Mouse (Mus musculus) cerebellum, postnatal 36 days (tissue): ENCODE measurements at regions not wholly inside any gene's neighbourhood (a gene's known extent, or its start where the extent isn't known, plus 50 kb on each side); places are given as distances from the start of the nearest gene placed in this dataset.

Experiments used
- DNase-seq, 2 experiments: peaks; one replicate each; pipeline ENCODE4 v3.0.0; 2021 to 2022; ENCODE audit warnings: mixed read lengths in 2 of 2

DNA sequence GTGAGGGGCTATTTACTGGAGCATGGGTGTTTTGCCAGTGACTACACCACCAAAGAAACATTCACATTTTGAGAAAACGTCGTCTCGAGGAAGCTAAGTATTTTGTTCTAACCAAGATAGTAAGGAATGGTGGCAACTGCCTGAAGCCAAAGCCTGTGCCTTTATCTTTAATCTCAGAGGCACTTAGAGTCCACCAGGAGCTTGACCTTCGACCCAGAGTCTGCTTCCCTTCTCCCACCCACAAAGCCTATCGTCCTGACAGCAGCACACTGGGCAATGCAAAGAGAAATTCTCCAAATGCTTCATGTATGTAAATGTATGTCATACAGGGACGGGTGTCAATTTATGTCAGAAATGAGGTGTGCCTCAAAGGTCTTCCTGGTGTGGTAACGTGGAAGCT, 437.2 kb upstream of the Mgmt start:
- no peak for DNase-seq

DNA sequence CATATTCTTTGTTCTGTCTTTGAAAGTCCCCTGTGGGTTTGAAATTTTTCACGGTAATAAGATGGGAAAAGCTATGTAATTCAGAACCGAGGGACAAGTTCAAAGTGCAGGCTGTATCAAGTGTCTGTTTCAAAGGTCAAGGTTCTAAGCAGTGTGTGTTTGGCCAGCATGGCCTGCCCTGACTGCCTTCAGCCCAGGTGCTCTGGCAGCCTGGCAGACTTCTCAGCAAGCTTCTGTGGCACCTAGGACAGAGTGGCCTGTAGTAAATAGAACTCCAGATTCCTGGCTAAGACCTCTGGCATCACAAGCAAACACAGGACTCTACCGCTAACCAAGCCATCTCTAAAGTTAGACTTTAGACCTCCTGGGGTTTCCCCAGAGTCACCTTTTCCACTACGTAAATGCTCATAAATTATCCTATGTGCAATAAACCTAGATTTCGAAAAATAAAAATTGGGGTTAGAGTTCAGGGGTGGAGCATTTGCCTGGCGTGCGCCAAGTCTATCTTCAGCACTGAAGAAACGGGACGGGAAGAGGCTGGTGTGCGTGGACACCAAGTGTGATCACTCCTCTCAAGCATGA, 436.5 kb upstream of the Mgmt start:
- DNase-seq: no peak

DNA sequence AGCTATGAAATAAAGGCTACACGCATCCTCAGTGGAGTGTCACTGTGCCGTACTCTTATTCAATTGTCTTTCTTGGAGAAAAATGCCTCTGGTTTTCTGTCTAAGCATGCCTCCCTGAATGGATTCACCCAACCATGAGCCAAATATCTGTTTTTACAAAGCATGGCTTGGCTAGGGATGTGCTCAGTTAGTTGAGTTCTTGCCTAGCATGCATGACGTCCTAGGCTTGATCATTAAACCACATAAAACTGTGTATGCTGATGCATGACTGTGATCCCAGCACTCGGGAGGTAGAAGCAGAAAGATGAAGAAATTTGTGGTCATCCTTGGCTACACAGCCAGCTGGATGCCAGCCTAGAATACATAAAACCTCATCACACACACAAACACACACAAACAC, 417.3 kb upstream of the Mgmt start:
- no peak for DNase-seq

DNA sequence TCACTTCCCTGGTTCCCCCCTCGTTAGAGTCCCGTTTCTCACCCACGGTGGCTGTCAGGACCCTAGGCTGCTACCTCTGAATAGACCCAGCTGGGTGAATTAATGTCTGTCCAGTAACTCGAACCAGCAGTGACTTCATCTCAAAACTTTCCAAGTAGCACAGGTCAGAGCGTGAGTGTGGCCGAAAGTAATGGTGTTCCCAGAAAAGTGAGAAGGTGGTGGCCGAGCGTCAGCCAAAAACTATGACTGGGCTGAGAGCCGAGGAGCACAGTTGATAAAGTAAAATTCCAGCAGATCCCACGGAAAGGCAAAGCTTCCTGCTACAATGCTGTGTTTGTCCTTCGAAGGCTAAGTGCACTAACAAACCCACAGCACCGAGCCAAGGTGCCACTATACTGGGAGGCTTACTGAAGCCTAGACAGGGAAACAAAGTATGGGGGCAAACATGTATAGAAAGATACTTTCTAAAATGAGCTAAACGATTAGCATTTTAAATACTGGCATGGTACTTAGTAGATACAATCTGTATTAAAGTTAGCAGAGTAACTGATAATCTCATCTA, 413.7 kb upstream of the Mgmt start:
- no peak for DNase-seq

DNA sequence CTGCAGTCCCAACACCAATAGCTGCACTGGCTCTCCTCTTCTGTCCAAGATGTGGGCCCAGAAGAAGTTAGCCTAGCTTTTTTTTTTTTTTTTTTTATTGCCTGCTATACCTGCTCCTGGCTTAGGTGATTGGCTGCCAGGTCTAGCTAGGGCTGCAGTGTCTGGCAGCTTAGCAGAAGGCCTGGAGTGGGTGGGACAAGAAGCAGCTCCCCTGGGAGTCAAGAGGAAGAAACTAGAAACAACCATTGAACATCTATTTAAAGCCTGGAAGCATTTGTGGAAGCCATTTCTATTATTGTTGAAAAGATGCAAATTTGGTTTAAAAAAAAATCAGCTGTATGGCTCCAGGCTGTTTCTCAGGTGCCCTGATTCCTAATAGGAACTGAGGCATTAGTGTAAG, 411.2 kb upstream of the Mgmt start:
- DNase-seq: no peak

DNA sequence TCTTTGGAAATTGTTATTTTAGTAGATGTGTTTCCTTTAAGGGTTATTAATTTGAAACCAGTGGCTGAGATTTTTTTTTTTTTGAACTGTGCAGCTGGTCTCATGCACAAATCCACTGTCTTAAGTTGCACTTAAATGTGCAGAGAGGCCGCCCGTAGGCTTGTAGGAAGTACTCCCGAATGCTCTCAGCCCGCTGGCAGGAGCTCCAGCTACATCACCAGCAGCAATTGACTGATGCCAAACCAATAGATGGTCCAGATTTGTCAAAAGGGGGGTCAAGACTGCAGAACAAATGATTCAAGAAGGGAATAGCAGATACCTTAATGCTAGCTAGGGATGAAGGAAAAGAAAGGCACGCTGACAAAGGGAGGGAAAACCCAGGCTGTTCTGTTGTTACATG, 406.9 kb upstream of the Mgmt start:
- DNase-seq: no peak

DNA sequence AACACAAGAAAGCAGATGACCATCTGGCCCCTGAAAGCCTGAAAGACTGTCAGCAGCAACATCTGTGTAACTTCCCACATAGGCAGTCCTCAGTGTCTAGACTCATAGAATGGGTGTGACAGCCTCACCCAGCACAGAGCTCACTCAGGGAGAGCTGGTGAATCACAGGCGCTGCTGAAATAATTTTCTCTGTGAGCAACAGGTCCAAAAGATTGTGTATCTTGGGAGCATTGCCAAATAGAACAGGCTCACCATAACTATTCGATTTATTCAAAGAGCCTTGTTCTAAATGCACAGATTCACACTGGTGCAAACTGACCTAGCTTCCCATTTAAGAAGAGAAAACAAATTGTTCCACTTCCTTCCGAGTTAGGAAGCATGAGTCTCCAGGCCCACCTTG, 399.6 kb upstream of the Mgmt start:
- no peak for DNase-seq

DNA sequence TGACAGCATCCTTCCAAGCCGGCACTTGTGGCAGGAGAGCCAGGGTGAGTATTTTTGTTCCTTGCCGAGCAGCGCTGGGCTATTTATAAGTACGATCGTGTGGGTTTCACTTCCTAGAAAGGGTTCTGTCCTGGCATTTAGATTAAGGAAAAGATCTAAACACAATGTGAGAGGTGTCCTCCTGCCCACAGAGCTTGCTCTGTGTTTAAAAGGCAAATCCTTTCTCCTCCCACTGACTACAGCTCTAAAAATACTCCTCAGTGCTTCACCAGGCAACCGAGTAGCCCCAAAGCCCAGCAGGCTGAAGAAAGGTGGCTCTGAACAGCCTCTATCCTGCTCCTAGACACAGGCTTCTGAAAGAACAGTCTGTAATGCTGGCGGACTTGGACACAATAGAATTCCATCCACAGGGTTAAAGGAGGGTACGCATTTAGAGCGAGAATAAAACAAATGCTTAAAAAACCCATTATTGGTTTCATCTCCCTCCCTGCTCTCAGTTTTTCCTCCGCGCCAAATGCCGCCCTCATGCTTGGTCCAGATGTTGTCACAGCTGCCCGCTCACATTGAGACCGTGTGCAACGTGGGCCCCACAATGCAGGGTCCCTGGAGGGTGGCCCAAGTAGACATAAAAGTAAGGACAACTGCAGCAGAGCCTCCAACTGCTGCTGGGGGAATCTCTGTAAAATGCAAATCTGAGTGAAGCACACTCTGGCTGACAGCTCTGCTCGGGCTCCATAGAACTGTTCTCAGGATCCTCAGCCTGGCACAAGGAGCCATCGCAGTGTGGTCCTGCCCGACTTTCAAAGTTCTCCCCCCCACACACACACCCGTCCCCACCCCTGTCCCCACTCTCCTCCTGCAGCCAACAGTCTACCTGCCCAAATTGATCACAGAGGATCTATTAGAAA, 397.8 kb upstream of the Mgmt start:
- DNase-seq: no peak

DNA sequence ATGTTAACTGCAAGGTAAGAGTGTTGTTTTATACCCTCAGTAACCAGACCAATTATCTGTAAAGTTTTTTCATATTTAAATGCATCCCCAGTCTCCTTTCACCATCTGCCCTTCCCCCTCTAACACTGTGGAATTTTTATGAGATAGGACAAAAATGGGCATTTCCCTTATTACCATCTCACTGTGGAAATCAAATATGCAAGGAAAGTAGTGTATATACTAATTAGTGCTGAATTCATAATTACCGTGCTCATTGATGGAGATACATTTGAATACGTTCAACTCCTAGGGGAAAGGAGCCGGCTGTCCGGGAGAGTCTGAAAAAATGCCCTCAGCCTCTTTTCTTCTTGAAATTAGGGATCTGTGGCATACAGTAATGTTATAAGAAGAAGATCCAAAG, 394.4 kb upstream of the Mgmt start:
- DNase-seq: no peak

DNA sequence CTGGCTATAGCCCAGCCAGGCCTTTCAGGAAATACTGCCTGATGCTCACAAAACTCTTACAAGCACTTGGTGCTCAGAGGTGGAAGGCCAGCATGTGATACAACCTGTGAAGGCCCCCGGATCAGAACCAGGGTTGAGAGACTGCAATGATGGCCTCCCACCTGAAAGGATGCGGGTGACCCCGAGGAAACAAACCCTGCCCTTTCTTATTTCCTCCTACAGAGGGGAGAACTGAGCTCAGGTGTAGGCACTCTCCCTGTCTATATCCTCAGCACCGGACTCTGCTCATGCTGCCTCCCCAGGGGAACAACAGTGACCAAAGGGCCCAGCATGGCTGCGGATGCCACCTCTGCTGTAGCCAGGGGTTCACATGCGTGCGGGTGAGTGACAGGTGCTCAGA, 393.3 kb upstream of the Mgmt start:
- DNase-seq: no peak

DNA sequence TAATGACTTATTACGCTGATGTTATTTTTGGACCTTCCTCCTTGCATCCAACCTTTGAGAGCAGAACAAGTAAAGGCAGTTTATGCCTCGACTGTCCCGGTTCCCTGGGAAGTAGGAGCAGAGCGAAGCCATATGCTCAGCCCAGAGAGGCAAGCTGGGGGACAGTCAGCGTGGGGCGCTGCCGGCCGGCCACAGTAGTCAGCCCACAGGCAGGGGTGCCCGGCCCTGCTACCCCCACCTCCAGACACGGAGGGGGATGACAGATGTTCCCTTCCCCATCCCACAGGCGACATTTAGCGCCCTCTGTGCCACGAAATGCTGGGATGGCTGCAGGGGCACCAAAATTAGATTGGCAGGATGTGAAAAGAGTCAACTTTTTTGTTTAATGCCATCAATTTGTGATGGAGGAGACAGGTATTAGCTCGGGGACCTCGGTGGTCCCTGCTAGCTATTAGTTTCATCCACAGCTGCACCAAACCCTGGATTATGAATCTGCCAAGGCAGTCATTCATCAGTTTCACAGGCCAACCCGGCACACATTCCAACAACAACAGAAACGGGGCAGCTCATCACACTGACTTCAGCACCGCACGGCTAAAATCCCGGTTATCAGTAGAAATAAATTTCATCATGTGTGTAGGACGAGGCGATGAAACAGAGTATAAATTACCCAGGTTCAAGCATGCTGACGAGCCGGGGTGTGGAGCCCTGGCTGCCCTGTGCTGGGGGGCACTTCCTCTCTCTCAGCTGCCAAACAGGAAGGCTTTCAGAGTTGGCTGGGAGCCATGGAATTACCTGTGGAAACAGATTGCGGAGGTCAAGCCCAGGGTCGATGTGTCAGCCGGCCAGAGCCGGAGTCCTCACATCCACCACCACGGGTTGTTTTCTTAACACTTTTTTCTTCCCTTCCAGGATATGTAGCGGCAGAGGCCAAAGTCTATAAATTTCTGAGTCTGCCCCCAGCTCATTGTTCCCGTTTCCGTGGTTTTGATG, 392.3 kb upstream of the Mgmt start:
- DNase-seq: peak in 1 of 2 experiments; percentile 4

DNA sequence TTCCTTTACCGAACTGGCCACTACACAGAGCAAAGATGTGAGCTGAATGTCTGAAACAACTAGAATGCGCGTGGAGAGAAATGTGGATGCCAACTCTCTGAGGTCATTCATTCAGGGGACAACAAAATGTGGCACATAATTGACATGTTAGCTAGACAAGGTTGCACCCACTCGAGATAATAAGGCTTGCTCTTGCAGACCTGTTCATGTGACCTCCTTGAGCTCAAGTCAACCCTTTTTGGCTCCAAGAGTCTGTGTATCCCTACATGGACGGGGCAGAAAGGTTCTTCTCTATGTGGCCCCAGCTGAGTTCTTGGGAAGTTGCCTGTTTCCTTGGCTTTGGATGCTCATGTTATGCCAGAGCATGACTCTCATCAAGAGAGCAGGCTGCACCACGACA, 383.0 kb upstream of the Mgmt start:
- DNase-seq: no peak

DNA sequence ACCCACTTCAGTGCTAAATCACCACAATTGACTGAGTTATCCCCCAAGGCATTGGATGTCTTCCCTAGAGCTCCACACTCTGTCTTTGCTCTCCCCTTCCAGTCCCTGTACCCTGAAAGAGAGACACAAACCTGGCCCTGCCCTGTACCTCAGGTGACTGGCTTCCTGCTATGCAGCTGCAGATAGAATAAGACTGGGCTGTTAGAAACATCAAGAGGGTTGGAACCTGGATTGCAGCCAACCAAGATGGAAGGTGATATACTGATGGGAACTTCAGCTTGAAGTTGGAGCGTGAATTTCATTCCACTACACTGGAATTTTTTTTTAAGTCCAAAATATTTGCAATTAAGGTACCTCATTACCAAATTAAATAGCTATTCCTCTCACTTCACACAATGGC, 379.0 kb upstream of the Mgmt start:
- no peak for DNase-seq

DNA sequence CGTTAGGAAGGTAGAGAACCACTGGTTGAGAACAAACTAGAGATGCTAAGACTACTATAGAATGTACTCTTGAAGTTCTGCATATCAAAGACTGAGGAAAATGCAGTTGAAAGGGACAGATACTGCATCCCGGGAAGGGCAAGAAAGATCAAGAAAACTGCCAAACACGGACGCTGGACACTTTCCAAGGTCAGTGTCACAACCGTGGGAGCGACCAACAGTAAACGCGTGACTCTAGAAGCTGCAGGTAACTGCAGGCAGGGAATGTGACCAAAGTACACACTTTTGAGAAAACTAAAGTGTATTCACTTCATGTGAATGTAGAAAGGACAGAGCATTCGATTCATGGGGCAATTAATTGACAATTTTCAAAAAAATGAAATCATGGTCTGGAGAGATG, 368.6 kb upstream of the Mgmt start:
- no peak for DNase-seq

DNA sequence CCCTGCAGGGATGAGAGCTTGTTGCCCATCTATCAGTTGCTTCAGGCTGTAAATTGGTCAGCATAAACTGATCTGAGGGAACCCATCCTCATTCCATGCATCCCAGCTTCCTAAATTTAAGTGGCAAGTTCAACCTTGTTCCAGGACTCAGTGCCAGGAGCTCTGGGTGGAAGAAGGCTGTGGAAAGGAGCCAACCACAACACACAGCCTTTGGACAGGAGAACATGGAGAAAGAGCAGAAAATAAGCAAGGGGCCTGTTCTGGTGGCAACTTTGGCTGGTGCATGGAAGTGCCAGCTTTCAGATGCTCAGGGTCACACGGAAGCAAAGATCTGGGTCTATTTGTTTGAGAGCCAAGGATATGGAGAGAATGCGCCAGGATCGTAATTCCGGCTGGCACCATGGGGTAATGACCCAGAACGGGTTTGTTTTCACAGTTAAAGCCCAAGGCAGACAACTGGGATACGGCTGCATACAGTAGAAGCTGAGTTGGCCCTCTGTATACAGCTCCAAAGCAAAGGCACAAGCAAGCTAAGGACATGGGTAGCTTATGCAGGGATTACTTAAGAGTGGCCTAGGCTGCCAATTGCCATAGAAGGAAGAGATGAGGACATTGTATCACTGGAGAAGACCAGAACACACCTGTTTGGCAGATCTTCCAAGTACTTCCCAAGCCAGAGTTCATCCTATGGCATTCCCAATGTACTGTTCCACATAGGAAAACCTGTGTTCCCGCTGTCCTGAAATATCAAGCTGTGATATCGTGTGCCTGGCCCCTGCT, 364.2 kb upstream of the Mgmt start:
- DNase-seq: peak in 1 of 2 experiments; percentile 3

DNA sequence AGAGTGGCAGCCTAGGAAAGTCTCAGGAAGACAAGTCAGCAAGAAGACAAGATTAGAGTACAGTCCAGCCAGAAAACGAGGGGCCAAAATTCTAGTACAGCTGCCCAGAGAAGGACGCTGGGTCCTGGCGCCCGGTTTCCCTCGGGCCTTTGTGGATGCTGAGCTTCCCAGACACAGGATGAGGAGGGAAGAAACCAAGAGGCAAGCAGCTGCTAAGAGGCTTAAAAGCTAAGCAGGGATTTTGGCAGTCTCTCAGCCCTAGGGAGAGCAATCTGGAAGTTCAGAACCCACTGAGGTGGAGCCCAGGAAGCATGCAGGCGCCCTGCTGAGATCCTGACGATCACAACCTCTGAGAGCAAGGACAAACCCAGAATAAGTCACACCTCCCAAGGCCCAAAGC, 363.1 kb upstream of the Mgmt start:
- no peak for DNase-seq

DNA sequence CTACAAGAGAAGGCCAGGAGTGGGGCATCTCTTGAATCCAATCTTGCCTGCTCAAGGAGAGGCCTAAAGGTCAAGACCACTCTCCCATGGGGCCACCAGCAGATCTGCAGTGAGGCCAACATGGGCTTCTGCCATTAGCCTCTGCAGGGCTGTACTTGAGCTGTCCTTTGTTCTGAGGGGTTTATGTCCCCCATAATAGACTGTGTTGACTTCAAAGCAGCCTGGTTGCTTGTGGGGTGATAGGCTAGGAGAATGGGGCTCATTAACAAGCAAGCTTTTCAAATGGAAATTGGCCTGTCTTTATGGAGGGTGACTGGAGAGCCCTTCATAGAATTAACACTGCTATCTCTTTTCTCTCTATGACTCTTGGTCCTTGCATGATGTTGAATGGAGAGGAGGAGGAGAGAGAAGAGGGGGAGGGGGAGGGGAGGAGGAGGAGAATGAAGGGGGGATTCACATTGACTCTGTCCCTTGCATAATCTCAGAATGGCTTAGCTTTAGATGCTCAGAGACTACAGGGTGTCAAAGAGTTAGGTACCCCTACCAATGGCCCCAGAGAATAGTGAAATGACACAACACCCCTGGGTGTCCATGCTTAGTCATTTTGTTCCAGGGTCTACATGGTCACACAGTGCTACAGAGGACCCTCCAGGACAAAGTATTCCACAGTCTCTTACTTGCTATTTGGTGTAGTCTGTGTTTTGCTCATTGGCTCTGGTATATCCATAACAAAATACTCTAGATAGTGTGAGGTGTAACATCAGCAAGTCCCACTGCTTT, 352.3 kb upstream of the Mgmt start:
- DNase-seq: no peak

DNA sequence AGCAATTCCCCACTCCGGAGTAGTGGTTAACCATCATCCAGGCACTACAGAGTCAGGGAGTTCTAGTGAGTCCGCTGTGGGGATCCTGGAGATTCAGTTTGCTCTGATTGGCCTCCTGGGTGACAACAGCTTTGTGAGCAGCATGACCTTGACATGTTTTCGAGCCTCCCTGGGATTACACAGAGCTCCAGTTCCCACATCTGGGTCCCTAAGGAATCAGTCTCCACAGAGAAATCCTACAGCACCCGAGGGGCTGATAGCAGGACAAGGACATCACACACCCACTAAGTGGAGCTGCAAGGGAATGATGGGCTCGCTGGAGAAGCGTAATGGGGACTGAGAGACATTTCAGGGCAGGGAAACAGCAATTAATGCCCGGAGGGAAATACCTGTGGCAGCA, 351.5 kb upstream of the Mgmt start:
- DNase-seq: no peak

DNA sequence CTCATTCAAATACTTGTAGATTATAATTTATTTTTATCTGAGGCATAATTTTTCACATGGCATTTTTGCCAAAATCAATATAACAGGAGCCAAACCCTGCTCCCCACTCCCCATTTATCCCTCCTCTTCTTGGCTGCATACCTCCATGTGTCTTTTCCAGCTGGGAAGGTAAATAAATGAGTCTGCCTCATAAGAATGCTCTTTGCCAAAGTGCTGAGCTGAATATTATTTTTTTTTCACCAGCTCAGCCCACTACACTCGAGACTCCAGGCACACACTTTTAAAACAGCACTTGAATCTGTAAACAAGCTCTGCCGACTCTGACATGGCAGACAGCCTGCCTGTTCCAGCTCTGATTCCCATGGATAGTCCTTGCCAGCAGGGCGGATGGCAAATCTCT, 346.6 kb upstream of the Mgmt start:
- no peak for DNase-seq

DNA sequence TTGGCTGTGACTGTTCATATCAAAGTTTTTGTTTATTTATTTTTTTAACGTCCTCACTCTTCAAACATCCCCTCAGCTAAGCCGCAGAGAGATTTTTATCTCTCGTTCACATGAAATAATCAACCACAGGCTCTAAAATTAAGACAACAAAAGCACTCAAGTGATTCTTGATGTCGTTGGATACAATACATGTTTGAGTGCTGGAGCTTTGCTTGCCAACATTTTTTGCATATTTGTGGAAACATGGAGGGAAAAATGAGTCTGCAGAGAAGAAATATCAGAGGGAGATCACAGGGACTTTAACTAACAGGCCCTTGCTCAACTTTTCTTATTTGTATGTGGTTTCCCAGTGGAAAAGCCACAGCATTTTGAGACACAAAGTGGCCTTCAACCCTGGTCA, 338.0 kb upstream of the Mgmt start:
- DNase-seq: no peak

DNA sequence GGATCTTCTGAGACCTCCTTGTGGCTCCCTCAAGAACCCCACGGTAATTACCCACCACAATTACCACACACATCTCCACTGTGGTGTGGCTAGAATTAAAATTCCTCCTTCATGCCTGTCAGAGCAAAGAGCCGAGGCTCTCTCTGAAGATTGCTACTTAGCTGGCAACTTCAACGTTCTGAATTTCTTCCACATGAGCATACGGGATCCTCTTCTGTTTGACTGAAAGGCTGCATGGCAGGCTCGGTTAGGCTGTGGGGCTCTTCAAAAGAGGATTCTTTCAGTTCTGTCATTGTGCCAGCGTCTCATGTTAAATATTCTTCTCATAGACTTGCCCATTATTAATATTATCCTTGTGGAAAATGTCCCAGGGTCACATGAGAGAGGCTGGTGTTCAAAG, 334.9 kb upstream of the Mgmt start:
- DNase-seq: no peak

DNA sequence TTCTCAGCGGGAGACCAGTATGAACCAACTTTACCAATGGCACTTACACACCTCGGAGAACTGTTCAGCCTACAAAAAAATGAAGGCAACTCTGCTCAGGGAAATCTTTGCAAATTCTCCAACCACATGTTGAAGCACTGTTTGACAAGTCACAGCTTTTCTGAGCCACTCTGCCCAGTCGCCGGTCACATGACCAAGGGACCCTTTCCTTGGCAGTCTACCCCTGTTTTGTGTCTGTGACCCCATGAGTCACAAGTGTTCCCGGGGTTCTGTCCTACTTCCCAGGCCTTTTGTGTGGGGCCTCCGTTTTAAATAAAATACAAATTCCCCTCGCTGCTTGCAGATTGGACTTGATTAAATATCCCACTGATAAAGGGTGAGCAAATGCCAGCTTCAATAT, 323.5 kb upstream of the Mgmt start:
- DNase-seq: no peak
